Mouse (Mus musculus) stomach, postnatal 0 days (tissue): ENCODE data around the gene Bmpr1a.

ENCODE experiments used
- CTCF ChIP-seq: IDR thresholded peaks from 2 replicates; pipeline ENCODE4 v1.5.1; 2016; ENCODE audit warnings: antibody characterized with exemption, low read depth, mild to moderate bottlenecking, moderate library complexity
- EP300 ChIP-seq: optimal IDR thresholded peaks from 2 replicates; pipeline ENCODE3; 2016; ENCODE audit warnings: antibody characterized with exemption

- TF ChIP-seq CTCF (no peak), EP300 (no peak)
These were observed 5.2 kb upstream of the Bmpr1a start for GRCm38 (mm10) chr14:34508187-34508840.
